Mouse (Mus musculus) embryonic stem cell, embryonic (primary cell): ENCODE results near the gene Exosc5.

Source experiments
- CTCF ChIA-PET, 4 experiments: fragments of 300-600 bp in 2 of 4; fragments of 350-600 bp in 2 of 4; sonication (Branson Sonifier 250); formaldehyde crosslinking; loops; one replicate each; lab custom pipeline; 2022; ENCODE audit warnings: inconsistent platforms in 2 of 4; lab: Charles Lee
- POLR2A ChIA-PET, 4 experiments: fragments of 300-600 bp in 2 of 4; fragments of 350-600 bp in 2 of 4; sonication (Branson Sonifier 250); formaldehyde crosslinking; loops; one replicate each; lab custom pipeline; 2022; ENCODE audit warnings: antibody characterized with exemption in 4 of 4, inconsistent platforms in 1 of 4; lab: Charles Lee

Exosc5 gene

DNA sequence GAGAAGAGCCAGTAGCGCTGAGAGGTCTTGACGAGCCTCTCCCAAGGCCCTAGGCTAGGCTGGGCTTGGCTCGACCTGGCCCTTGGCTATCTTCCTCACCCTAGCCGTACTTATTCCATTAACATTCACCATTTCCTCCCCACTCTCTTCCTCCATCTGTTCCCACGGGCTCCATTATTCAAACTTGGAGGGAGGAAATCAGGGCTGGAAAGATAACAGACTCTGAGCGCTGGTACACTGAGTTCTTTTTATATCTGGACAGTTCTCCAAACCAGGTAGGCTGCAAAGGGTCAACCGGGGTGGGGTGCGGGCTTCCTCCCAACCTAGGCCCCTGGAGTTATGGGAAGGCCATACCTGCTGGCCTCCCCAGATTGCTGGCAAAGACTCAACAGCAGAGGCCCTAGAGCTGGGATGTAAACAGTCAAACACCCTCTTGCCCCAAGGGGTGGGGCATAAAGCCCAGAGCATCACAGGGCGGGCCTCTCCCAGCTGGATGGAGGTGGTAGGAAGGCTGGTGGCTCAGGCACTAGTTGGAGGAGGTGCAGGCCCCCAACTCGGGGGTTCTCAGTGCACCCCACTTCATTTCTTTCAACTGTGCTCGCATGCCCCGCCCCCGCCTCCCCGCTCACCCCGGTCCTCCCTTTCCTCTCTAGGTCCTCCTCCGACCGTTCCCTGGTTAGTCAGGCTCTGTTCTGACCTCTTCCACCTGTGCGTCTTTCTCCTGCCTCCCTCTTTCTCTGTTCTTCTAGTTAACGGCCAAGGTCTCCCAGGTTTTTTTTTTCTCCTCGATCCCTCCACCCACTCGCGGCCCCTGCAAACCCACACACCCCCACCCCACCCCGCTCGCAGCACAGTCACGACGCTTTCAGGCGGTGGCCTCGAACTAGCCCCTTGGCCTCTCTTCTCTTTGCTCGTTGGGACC, 32.2 kb upstream of the Exosc5 start, which contains the start of gene B3gnt8:
Gene B3gnt8 (plus strand): TSS at position 146 of the 922 bp plus-strand sequence.
- ChIA-PET CTCF (interaction anchor here (0.6 to 2.4 kb wide), 5 partner anchors 21 to 1154 kb away, joined by 4 to 13 read pairs (median 5); no protein-coding TSS in a partner anchor), POLR2A (interaction anchor here in 3 of 4 experiments (0.7 to 1.9 kb wide), 9 partner anchors 8 to 359 kb away, joined by 3 to 6 read pairs (median 4); partner anchors contain the start of genes B9d2 (in 1 of the 3), Cic (in 1 of the 3) and Dmac2 (in 1 of the 3))

DNA sequence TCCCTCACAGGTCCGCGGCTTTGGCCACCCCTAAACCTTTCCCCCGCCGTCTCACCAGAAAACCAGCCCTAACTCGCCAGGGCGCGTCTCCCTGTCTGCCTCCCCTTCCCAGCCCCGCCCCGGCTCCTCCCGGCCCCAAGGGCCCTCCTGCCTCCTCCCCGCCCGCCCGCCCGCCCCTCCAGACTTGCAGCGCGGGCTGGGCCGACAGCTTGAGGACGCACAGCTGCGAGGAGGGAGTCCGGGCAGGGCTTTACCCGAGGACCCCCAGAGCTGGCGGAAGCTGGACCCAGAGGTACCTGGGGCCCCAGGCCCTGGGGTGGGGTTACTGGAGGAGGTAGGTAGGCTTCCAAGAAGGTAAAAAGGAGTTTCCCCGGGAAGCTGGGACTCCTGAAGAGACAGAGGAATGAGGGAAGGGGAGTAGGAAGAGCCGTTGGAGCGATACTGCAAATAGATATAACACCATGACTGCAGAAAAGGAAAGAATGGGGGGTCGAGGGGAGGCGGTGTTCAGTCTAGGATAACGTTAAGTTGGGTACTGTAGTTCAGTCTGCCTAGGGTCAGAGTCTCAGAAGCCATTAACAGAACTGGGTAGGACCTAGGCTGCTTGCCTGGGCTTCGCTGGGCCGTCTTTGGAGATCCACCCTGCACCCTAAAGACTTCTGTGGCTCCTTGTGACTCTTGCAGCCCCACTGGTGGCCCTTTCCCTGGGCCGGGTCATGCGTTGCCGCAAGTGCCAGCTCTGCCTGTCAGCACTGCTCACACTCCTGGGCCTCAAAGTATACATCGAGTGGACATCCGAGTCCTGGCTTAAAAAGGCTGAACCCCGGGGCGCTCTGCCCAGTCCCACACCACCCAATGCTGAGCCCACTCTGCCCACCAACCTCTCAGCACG, 31.3 kb upstream of the Exosc5 start:
- ChIA-PET POLR2A (interaction anchor here in 3 of 4 experiments (0.6 to 1.5 kb wide), 10 partner anchors 9 to 360 kb away, joined by 3 to 5 read pairs (median 3); partner anchors contain the start of genes B9d2 (in 1 of the 3), Bckdha (in 1 of the 3), Cic (in 1 of the 3) and Dmac2 (in 1 of the 3)), CTCF (interaction anchor here in 3 of 4 experiments (0.6 to 1.4 kb wide), 6 partner anchors 47 to 1155 kb away, joined by 4 to 8 read pairs (median 4); partner anchors contain the start of gene Tmem91 (in 1 of the 3))

DNA sequence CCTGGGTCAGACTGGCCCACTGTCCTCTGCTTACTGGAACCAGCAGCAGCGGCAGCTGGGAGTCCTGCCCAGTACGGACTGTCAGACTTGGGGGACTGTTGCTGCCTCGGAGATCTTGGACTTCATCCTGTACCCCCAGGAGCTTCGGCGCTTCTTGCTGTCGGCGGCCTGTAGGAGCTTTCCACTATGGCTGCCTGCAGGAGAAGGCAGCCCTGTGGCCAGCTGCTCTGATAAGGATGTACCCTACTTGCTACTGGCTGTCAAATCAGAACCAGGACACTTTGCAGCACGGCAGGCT, 30.7 kb upstream of the Exosc5 start:
- POLR2A ChIA-PET = interaction anchor here in 2 of 4 experiments (0.6 to 1.5 kb wide), 7 partner anchors 9 to 361 kb away, joined by 3 to 5 read pairs (median 3); partner anchors contain the start of genes Bckdha (in 1 of the 2), Cic (in 1 of the 2), Dmac2 (in 1 of the 2) and Exosc5 (in 1 of the 2)

GRCm38 (mm10) chr7:25632679-25633078, 26.3 kb upstream of the Exosc5 start:
- POLR2A ChIA-PET = interaction anchor here in 2 of 4 experiments (0.8 to 1.2 kb wide), 2 partner anchors 8 to 207 kb away, joined by 3 read pairs; no protein-coding TSS in a partner anchor
- CTCF ChIA-PET = no interaction called here

More for the DNA sequence above, 30.7 kb upstream of the Exosc5 start:
- CTCF ChIA-PET = interaction anchor here in 2 of 4 experiments (0.6 to 1.4 kb wide), 2 partner anchors 24 to 47 kb away, joined by 4 to 10 read pairs; partner anchors contain the start of gene Tmem91 (in 1 of the 2)

GRCm38 (mm10) chr7:25636373-25636772, 22.6 kb upstream of the Exosc5 start:
- ChIA-PET CTCF (no interaction called here), POLR2A (no interaction called here)

DNA sequence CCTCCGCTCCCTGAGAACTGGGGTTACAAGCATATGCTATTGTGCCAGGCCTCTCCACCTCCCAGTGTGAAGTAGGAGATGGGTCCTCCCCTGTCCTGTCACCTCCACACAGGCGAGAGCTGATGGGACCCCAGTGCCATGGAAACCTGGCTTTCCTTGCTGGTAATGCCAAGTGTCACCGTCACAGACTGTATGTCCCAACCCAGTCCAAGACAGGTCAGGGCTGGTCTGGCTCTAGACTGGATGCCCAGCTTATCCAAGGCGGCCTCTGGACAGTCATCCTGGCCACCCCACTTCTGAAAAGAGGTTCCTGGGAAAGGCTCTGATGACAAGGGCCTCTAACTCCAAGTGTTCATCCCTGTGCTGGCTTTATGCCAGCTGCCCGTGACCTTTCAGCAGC, 21.9 kb upstream of the Exosc5 start:
- POLR2A ChIA-PET = interaction anchor here (0.6 to 2.2 kb wide), 11 partner anchors 8 to 44 kb away, joined by 3 to 9 read pairs (median 3); partner anchors contain the start of genes B9d2 (in 1 of the 4) and Exosc5 (in 1 of the 4)

GRCm38 (mm10) chr7:25639754-25640153, 19.2 kb upstream of the Exosc5 start:
- CTCF ChIA-PET = interaction anchor here in 1 of 4 experiments (0.6 kb wide), 1 partner anchor 60 kb away, joined by 3 read pairs; no protein-coding TSS in a partner anchor
- POLR2A ChIA-PET = interaction anchor here in 1 of 4 experiments (0.7 kb wide), 1 partner anchor 754 kb away, joined by 3 read pairs; no protein-coding TSS in a partner anchor

More for the DNA sequence above, 21.9 kb upstream of the Exosc5 start:
- CTCF ChIA-PET = interaction anchor here in 1 of 4 experiments (0.7 kb wide), 1 partner anchor 234 kb away, joined by 3 read pairs; no protein-coding TSS in a partner anchor

DNA sequence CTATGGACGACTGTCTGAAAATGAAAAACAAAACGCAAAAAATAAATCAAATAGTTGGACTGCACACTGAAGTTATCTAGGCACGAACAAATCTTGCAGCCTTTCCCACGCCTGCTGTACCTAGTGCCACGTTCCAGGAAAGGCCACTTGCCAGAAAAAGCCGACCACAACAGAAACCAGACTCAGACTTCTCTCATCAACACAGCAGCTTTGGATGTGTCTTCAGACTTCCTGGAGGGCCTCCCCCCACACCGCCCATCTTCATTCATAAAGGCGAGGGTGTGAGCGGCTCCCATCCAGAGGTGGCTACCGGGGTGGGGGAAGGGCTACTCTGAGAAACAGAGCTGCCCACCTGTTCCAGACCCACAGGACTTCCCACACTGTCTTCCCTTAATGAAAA, 14.8 kb upstream of the Exosc5 start:
- ChIA-PET POLR2A (interaction anchor here in 2 of 4 experiments (0.8 to 3.9 kb wide), 8 partner anchors 13 to 44 kb away, joined by 3 to 20 read pairs (median 4); partner anchors contain the start of genes Bckdha (in 1 of the 2), Dmac2 (in 1 of the 2) and Exosc5 (in 1 of the 2)), CTCF (no interaction called here)

GRCm38 (mm10) chr7:25644631-25645030, 14.3 kb upstream of the Exosc5 start:
- POLR2A ChIA-PET = interaction anchor here in 2 of 4 experiments (0.8 to 3.9 kb wide), 11 partner anchors 12 to 43 kb away, joined by 3 to 20 read pairs (median 3); partner anchors contain the start of genes B9d2 (in 1 of the 2), Bckdha (in 1 of the 2), Dmac2 (in 1 of the 2) and Exosc5 (in 1 of the 2)
- CTCF ChIA-PET = interaction anchor here in 1 of 4 experiments (0.5 kb wide), 1 partner anchor 92 kb away, joined by 3 read pairs; no protein-coding TSS in a partner anchor

- ChIA-PET POLR2A (interaction anchor here in 3 of 4 experiments (0.8 to 3.9 kb wide), 15 partner anchors 9 to 43 kb away, joined by 3 to 20 read pairs (median 3); partner anchors contain the start of genes B9d2 (in 1 of the 3), Bckdha (in 1 of the 3), Dmac2 (in 1 of the 3) and Exosc5 (in 1 of the 3)), CTCF (interaction anchor here in 1 of 4 experiments (0.5 kb wide), 1 partner anchor 91 kb away, joined by 3 read pairs; no protein-coding TSS in a partner anchor)
These were observed 13.9 kb upstream of the Exosc5 start for GRCm38 (mm10) chr7:25645074-25645473.

DNA sequence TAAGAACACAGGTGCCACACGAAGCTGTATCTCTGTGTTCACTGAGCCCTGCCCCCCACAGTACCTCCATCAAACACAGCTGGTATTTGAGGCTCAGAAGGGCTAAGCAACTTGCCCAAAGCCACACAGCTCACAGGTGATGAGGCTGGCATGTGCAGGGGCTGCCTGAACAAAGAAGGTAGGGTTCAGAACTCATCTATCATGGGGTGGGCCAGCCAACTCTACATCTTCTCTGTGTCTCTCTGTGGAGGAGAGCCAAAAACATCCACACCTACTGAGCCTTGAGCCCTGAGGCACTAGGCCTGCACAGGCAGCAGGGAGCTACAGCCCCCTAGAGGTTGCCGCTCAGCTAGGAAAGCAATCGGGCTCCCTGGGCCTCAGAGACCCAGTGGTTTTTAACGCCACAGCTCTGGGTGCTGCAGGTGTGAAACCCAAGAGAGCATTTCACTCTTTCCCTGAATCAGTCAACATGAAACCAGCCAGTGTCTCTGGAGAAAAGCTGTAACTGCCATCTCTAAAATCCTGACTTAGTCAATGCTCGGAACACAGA, 11.3 kb upstream of the Exosc5 start:
- ChIA-PET CTCF (interaction anchor here (0.7 to 2.2 kb wide), 13 partner anchors 10 to 728 kb away, joined by 3 to 14 read pairs (median 4); partner anchors contain the start of genes B3gnt8 (in 1 of the 4) and Tmem91 (in 1 of the 4)), POLR2A (interaction anchor here (0.7 to 3.0 kb wide), 25 partner anchors 9 to 1739 kb away, joined by 3 to 14 read pairs (median 4); partner anchors contain the start of genes B9d2 (in 2 of the 4), B3gnt8 (in 1 of the 4), Dmac2 (in 1 of the 4) and Exosc5 (in 1 of the 4))

- ChIA-PET CTCF (no interaction called here), POLR2A (interaction anchor here in 1 of 4 experiments (0.5 to 1.2 kb wide), 3 partner anchors 9 to 66 kb away, joined by 3 read pairs; partner anchors contain the start of genes Bckdha and Exosc5)
These were observed 9.1 kb upstream of the Exosc5 start for GRCm38 (mm10) chr7:25649839-25650238.

DNA sequence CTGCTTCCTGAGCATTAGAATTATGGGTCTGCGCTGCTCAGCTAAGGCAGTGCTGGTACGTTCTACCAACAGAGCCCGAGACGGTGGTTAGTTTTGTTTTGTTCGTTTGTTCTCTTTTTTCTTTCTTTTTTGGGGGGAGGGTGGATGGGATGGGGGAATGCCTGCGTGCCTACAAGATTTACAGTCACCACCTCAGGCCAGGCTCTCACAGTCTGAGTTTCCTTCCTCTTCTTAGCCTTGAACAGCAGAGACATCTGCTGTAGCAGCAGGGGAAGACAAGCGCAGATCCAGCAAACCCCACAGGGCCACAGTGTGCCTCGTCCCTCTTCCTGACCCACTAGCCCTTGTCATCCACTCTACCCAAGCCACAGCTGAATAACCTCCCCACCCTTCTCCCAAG, 7.7 kb upstream of the Exosc5 start:
- POLR2A ChIA-PET = interaction anchor here in 2 of 4 experiments (0.5 to 2.3 kb wide), 7 partner anchors 11 to 210 kb away, joined by 3 to 10 read pairs (median 6); partner anchors contain the start of genes B9d2 (in 1 of the 2) and Tmem91 (in 1 of the 2)
- CTCF ChIA-PET = interaction anchor here in 2 of 4 experiments (0.6 to 0.9 kb wide), 3 partner anchors 26 to 1607 kb away, joined by 3 to 6 read pairs (median 4); no protein-coding TSS in a partner anchor

GRCm38 (mm10) chr7:25652244-25652759, 6.7 kb upstream of the Exosc5 start:
- CTCF ChIA-PET = interaction anchor here in 1 of 4 experiments (0.7 kb wide), 1 partner anchor 22 kb away, joined by 3 read pairs; no protein-coding TSS in a partner anchor
- POLR2A ChIA-PET = interaction anchor here in 2 of 4 experiments (0.6 to 2.3 kb wide), 11 partner anchors 8 to 1834 kb away, joined by 4 to 10 read pairs (median 6); partner anchors contain the start of genes B9d2 (in 1 of the 2), Sertad1 (in 1 of the 2) and Tmem91 (in 1 of the 2)
